Mouse (Mus musculus): ENCODE measurements around the gene Alkbh4. TPM values are rescaled to one million over a fixed set of nuclear protein-coding genes. Genes with fewer than 3 reads are reported as not detected.
A peak's percentile ranks its signal among the peaks of the same experiment; 100 is the strongest.
"Not testable (repeated sequence)": the region's sequence is repeated elsewhere in the genome, so short reads cannot be mapped to it uniquely, and the experiment has no call there.

The Alkbh4 gene
- total RNA-seq, 2 experiments from 2014 or later: 10.1 to 11.6 TPM

DNA sequence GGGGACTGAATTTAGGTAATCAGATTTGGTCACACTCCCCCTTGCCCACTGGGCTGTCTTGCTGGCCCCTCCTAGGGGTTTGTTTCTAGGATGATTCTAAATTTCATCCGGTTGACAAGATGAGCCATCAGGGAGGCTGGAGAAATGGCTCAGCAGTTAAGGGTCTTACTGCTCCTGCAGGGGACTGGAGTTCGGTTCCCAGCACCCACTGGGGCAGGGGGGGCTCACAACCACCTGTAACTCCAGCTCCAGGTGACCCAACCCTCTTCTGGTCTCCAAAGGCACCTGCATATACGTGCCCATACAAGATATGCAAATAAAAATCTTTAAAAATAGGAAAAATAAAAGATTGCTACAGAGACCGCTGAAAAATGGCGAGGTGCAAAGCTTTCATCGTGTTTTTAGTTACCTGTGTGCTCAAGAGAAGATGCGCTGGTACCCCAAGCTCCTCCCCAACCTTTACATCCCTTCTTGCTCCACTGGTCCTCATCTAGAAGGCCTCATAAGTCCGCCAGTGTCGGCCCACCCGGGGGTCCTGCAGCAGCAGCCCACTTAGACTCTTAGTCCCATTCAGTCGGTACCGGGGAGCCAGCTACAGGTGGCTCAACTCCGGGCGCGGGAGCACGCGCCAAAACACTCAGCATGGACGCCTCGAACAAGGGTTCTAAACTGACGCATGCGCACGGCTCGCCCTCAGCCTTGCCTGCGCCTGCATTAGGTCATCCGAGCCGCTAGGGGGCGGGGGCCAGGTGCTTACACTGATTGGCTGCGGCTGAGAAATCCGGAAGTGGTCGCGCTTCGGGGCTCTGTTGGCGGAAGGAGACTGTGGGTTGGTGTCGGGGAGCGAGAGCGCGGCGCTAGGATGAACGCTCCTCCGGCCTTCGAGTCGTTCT, 19.8 kb upstream of the Alkbh4 start, which contains the start of gene Polr2j:
Gene Polr2j (plus strand): TSS at position 741 of the 893 bp plus-strand sequence.
- Histone ChIP-seq H3K27ac (peak within 1 kb of the TSS; percentile 93), H3K4me3 (peak within 1 kb of the TSS; percentile 94)
- peak; percentile 96 to 99 for DNase-seq (ENCODE audit: low spot score in 2 of 2)
- TF ChIP-seq CTCF (conservative IDR thresholded peaks at IDR 0.05): peak; percentile 99; the same call in 1 of the 2 replicates

DNA sequence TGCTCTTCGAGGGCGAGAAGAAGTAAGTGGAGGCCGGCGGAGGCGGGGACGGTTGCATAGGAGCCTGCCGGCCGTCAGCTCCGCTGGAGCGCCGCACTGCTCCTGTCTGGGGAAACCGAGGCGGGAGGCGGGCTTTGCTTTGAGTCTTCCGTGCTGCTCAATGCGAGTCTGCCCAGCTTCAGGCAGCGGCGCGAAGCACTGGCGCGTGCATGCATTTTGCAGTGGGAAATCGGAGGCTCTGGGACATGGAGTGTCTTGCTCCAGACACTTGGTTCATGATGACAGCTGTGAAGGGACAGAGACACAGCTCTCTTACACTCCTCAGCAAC, 19.2 kb upstream of the Alkbh4 start:
- no peak for DNase-seq (ENCODE audit: low spot score in 2 of 2)
- Histone ChIP-seq H3K4me3 (peak overlapping the region; percentile 94), H3K27ac (peak overlapping the region; percentile 93)
- TF ChIP-seq CTCF (conservative IDR thresholded peaks at IDR 0.05): no peak

GRCm38 (mm10) chr5:136122165-136122564, 13.8 kb upstream of the Alkbh4 start:
- no peak overlapping the region for H3K4me3 ChIP-seq
- no peak for TF ChIP-seq CTCF (conservative IDR thresholded peaks at IDR 0.05)
- no peak overlapping the region for H3K27ac ChIP-seq
- no peak for DNase-seq (ENCODE audit: low spot score in 2 of 2)

GRCm38 (mm10) chr5:136136292-136136990, 495 bp downstream of the Alkbh4 start:
- no peak for TF ChIP-seq CTCF (conservative IDR thresholded peaks at IDR 0.05)
- no peak for DNase-seq (ENCODE audit: low spot score in 2 of 2)
- Histone ChIP-seq H3K27ac (peak overlapping the region; percentile 81), H3K4me3 (peak overlapping the region; percentile 73)

GRCm38 (mm10) chr5:136137658-136138274, 1.8 kb downstream of the Alkbh4 start:
- TF ChIP-seq CTCF (conservative IDR thresholded peaks at IDR 0.05): peak; percentile 81
- Histone ChIP-seq H3K4me3 (no peak overlapping the region), H3K27ac (no peak overlapping the region)
- DNase-seq (ENCODE audit: low spot score in 2 of 2): peak; percentile 30 to 44

- no peak for DNase-seq (ENCODE audit: low spot score in 2 of 2)
- Histone ChIP-seq H3K4me3 (no peak overlapping the region), H3K27ac (no peak overlapping the region)
- no peak for TF ChIP-seq CTCF (conservative IDR thresholded peaks at IDR 0.05)
These were observed 3.4 kb downstream of the Alkbh4 start for GRCm38 (mm10) chr5:136139393-136139792.

DNA sequence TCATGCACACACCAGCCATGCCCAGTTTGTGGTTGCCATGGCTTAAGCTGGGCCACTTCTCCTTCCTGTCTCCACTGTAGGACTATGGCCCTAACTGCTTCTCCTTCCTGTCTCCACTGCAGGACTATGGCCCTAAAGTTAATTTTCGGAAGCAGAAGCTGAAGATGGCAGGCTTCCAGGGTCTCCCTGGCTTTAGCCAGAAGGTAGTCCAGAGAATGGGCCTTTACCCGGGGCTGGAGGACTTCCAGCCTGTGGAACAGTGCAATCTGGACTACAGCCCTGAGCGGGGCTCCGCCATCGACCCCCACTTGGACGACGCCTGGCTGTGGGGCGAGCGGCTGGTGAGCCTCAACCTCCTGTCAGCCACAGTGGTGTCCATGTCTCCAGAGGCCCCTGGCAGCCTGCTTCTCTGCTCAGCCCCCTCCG, 4.1 kb downstream of the Alkbh4 start:
- TF ChIP-seq CTCF (conservative IDR thresholded peaks at IDR 0.05): no peak
- H3K4me3 ChIP-seq: no peak overlapping the region
- H3K27ac ChIP-seq: no peak overlapping the region
- DNase-seq (ENCODE audit: low spot score in 2 of 2): no peak

DNA sequence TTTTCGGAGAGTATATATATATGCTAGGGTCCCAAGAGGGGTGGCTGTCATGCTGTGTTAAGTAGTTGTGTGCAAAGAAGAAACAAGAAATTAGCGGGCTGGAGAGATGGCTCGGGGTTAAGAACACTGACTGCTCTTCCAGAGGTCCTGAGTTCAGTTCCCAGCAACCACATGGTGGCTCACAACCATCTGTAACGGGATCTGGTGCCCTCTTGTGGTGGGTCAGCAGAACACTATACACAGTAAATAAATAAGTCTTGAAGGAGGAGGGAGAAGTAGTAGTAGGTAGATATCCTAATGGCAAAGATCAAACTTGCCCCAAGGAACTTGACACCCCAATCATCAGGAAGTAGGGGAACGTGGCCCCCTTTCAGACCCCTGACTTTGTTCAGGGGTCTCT, 6.8 kb downstream of the Alkbh4 start:
- H3K4me3 ChIP-seq: no peak overlapping the region
- no peak for DNase-seq (ENCODE audit: low spot score in 2 of 2)
- TF ChIP-seq CTCF (conservative IDR thresholded peaks at IDR 0.05): no peak
- no peak overlapping the region for H3K27ac ChIP-seq

- TF ChIP-seq CTCF (conservative IDR thresholded peaks at IDR 0.05): peak; percentile 69
- no peak overlapping the region for H3K4me3 ChIP-seq
- no peak overlapping the region for H3K27ac ChIP-seq
- no peak for DNase-seq (ENCODE audit: low spot score in 2 of 2)
These were observed 7.3 kb downstream of the Alkbh4 start for GRCm38 (mm10) chr5:136143161-136143755.

- no peak for DNase-seq (ENCODE audit: low spot score in 2 of 2)
- TF ChIP-seq CTCF (conservative IDR thresholded peaks at IDR 0.05): no peak
- Histone ChIP-seq H3K27ac (no peak overlapping the region), H3K4me3 (no peak overlapping the region)
These were observed 8.9 kb downstream of the Alkbh4 start for GRCm38 (mm10) chr5:136144606-136145430.

DNA sequence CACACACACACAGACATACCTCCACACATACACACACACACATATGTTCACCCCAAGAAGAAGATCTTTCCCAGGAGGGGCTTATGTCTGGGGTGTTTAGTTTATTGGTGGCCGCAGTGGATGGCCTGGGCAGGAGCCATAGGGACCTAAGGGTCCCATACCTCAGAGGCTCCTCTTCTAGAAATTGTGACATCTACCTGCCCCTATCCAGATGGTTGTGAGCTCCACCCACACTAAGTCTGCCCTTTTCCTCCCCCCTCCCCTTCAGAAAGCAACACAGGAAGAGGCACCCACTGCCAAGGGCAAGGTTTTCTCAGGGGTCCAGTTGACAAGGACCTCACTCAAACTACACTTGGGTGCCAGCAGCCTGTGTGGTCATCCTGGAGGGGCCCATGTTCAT, 11.0 kb downstream of the Alkbh4 start:
- Histone ChIP-seq H3K4me3 (no peak overlapping the region), H3K27ac (no peak overlapping the region)
- TF ChIP-seq CTCF (conservative IDR thresholded peaks at IDR 0.05): no peak
- DNase-seq (ENCODE audit: low spot score in 2 of 2): no peak

- no peak for TF ChIP-seq CTCF (conservative IDR thresholded peaks at IDR 0.05)
- Histone ChIP-seq H3K4me3 (no peak overlapping the region), H3K27ac (no peak overlapping the region)
- DNase-seq (ENCODE audit: low spot score in 2 of 2): no peak
These were observed 11.8 kb downstream of the Alkbh4 start for GRCm38 (mm10) chr5:136147704-136148103.

DNA sequence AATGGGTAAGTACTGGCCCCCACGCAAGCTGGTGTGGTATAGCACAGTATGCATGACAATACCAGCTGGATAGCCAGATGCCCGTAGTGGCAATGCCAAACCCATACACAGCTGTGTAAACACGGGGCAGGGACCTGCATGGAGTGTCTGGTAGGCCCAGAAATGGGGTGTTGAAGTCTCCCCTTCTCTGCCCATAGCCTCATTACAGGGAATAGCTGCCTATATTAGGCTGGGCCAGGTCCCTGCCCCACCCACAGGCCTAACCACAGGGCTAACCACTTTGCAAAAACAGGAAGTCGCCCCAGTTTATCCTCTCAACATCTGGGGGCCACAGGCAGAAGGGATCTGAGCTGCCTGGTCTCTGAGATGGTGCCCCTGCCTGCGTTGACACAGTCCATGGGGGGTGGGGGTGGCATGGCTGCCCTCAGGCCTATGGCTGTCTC, 13.2 kb downstream of the Alkbh4 start:
- H3K4me3 ChIP-seq; DNase-seq (ENCODE audit: low spot score in 2 of 2): not testable (repeated sequence)

More for the DNA sequence above, 13.2 kb downstream of the Alkbh4 start:
- H3K27ac ChIP-seq: not testable (repeated sequence)
